Mouse (Mus musculus) granulocyte monocyte progenitor cell, adult 5-6 weeks (primary cell): ENCODE data around the gene Tmem63c. TPM values are rescaled to one million over a fixed set of nuclear protein-coding genes. Genes with fewer than 3 reads are reported as not detected.
A peak's percentile ranks its signal among the peaks of the same experiment; 100 is the strongest.

Experiments used
- ATAC-seq: replicated peaks from 2 replicates; pipeline ENCODE4 v1.8.0; 2016; ENCODE audit warnings: mild to moderate bottlenecking, moderate TSS enrichment, inconsistent platforms; ENCODE audit not compliant: poor library complexity, severe bottlenecking
- total RNA-seq, 2 experiments: library from RNA; stranded (forward) in 1 of 2; stranded (reverse) in 1 of 2; fragments of 200-712, 200-1000 nt in 1 of 2; fragments of >200 nt in 1 of 2; fragmentation: Nextera tagmentation in 1 of 2; gene quantifications; 2 replicates each; pipeline ENCODE4 v1.2.3; 2014 to 2017

Gene Tmem63c
- total RNA-seq, 2 experiments from 2014 or later: not detected

DNA sequence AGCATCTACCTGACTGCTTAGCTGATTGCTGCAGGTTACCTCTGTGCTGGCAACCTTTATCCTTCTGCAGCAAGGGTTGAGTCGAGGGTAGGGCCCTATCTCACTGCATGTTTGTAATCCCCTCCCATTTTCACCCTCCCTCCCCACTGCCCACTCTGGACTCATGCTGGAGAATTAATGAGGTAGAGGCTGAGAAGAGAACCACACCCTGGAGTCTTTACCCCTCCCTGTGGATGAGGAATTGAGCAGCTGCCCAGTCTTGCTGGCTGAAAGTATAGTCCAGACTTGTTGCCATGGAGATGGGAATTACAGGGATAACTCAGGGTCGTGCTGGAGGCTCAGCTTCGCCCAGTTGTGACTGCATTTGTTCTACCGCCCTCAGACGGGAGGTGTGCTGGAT, 23.6 kb downstream of the Tmem63c start:
- ATAC-seq: no peak

DNA sequence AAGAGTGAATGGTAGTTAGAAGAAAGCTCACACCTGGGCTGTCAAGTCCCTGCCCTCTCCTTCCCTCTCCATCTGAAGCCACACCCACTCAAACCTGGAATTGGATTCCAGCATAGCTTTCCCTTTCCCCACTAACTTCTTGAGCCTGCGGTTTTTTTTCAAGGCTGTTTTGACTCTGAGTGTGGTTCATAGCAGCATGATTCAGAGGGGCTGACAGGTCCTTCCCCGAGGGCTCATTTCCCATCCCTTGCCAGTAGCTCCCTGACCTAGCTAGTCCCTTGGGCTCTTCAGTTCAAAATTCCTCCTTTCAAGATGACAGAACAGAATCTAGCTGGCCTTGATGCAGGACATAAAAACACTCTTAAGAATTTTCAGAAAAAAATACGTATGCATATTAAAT, 26.4 kb downstream of the Tmem63c start:
- ATAC-seq: no peak

DNA sequence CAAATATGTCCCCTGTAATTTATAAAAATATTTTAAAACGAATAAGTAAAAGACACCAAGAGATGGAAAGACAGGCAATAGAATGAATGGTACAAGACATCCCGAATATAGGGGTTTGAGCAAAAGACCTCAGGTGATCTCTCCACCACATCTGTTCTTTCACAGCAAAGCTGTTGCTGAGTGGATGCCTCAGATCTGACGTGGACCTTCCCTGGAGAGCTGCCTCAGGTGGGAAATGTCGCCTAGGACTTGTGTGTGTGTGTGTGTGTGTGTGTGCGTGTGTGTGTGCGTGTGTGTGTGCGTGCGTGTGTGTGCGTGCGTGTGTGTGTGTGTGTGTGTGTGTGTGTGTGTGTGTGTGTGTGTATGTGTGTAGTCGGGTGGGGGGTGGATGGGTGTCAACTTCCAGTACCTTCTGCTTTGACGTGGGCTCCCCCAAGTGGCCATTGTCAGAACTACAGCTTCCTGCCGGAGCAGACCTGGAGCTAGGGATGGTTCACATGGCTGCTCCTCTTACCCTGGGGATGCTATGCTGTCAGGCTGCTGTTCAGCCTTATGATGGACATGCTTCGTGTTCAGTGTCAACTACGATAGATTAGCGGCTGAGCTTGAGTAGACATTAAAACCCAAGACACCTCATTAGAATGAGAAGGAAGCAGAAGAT, 31.7 kb downstream of the Tmem63c start:
- ATAC-seq: peak; percentile 79

DNA sequence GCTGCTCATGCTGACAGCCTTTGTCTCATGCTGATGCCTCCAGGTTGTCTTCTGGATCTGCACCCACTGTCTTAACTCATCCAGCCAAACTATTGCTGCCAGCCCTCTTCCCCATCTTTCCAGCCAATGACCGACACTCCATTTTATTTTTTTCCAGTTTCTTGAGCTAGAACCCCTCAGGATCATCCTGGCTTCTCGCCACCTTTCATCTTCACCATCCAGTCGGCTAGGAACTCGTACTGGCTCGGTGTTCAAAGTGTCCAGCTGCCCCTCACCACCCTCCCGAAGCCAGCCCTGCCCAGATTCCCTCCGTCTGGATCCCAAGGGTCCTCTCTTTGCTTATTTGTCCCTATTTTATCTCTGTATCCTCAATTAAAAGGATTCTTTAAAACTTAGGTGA, 33.7 kb downstream of the Tmem63c start:
- no peak for ATAC-seq

DNA sequence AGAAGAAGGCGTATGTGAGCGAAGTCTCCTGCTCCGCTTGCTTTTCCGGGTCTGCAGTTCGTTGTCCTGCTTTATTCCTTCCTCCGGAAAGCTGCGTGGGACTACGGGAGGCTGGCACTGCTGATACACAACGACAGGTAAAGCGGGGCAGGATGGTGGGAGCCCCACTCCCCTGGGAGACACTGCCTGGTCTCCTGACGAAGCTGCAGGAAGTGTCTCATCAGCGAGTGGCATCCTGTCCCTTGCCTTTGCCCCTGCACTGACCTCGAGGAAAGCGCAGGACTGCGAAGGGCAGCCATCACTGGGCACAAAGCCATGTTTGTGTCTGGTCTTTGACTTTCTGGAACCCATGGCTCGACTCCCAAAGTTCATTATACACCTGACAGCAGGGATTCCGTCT, 35.9 kb downstream of the Tmem63c start:
- no peak for ATAC-seq

DNA sequence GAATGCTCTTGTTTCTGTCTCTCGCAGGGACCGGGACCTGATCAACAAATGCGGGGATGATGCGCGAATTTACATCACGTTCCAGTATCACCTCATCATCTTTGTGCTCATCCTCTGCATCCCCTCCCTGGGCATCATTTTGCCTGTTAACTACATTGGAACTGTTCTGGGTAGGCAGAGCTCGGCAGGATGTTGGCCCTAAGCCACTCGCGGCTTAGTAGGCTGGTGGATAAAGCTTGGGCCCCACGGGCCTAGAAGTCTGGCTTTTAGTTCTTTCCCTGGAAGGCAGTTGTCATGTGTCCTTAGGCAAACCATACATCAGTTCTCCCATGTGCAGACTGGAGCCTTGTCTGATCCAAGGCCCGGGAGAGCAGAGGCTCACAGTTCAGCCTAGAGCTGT, 44.3 kb downstream of the Tmem63c start:
- ATAC-seq: no peak

DNA sequence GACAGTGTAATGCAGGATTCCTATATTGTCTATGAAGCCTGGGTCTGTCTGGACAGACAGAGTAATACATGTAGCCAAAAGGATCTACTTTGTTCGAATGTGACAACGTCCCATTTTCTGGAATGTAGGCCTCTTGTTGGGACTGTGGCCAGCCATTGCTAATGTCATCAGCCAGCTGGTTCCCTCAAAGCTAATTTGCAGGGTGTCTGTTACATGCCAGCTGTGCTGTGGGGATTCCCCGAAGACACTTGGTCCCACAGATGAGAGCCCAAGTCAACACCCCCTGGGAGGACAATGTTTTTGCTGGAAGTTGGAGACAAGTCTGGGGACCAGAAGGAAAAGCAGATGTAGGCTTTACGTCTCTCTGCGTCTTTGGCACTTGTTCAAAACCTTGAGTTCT, 45.3 kb downstream of the Tmem63c start:
- no peak for ATAC-seq

DNA sequence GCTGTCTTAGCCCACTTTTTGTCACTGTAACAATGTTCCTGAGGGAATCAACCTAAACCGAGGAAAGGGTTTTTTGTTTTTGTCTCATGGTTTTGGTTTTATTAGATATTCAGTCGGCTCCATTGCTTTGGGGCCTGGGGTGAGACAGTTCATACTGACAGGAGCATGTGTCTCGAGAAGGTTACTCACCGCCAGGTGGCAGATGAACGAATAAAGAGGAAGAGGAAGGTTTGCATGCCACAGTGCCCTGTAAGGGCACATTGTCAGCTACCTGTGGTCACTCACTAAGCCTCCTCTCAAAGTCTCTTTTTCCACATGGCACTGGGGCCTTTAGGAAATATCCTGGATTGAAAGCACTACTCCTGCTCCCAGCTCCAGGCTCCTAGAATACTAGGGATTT, 49.4 kb downstream of the Tmem63c start:
- no peak for ATAC-seq

DNA sequence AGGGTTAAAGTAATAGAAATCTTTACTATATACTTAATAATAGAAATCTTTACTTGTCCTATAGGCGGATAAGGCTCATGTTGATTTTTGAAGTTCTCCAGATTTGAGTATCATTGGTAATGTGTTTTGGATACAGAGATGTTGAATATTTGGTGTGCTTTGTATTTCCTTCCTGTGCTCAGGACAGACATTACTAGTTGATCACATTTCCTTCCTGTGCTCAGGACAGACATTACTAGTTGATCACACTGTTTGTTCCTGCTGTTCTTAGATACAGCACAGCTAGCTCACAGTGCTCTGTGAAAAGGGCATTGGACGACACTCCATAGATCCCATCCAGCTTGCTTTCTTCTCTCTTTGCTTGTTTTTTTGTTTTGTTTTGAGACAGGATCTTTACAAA, 55.5 kb downstream of the Tmem63c start:
- ATAC-seq: no peak

DNA sequence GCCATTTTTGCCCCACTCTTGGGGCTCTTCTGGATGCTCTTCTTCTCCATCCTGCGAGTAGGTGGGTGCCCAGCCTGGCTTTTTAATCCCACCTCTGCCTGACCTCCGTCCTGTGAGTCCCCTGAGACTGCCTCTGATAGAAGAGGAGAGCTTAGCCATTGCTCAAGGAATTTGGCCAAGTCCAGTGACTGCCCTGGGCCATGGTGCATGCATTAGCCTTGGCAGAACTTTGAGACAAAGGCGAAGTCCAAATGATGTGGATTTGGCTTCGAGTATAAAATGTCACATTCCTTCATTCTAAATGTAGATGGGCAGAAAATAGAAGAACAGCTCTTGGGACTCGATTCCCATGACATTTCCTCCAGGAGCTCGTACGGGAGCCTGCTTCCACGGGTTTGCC, 61.7 kb downstream of the Tmem63c start:
- no peak for ATAC-seq

DNA sequence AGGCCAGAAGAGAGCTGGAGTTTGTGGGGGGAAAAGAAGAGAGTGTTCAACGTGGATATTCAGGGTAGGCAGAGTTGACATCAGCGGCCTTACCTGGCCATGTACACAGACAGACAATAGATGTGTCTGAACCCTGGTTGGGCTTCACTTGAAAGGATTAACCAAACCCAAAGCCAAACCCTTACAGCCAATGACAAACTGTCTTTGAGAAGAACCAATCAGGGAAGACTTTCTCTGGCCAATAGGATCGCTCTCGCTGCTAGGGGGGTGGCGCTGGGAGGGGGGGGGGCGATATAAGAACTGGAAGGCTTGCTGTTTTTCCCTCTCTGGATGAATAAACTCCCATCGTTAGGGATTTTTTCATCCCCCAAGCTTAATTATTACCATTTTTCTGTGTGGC, 66.1 kb downstream of the Tmem63c start:
- ATAC-seq: no peak

DNA sequence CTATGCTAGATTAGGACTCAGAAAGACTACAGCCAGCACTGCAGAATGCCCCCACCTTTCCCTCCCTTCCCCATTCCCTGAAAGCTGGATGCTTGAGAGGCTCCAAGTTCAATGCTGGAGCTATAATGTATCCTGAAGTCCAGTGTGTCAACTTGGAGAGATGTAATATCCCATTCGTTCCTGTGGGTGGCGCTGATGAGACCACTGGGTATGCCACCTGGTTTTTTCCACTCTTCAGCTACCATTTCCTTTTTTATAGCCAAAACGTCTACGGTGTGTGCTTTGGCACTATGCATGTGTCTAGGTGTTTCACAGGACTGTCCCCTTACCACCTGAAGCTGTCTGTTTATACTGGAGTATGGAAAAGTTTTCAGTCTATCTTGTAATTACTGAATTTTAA, 67.2 kb downstream of the Tmem63c start:
- no peak; the same call in 1 of the 2 replicates for ATAC-seq

DNA sequence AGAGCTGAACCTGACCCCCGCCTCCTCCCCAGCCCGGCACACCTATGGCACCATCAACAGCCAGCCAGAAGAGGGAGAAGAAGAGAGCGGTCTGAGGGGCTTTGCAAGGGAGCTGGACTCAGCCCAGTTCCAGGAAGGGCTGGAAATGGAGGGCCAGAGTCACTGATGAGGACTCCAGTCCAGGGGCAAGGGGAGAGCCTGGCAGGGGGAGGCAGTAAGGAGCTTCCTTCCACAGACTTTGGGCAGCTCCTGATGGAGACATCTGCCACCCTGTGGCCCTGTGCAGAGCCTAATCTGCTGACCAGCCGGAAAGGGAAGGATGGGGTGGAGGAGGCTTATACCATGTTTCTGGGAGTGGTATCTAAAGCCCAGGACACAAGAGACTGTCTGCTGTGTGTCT, 68.1 kb downstream of the Tmem63c start:
- no peak for ATAC-seq

DNA sequence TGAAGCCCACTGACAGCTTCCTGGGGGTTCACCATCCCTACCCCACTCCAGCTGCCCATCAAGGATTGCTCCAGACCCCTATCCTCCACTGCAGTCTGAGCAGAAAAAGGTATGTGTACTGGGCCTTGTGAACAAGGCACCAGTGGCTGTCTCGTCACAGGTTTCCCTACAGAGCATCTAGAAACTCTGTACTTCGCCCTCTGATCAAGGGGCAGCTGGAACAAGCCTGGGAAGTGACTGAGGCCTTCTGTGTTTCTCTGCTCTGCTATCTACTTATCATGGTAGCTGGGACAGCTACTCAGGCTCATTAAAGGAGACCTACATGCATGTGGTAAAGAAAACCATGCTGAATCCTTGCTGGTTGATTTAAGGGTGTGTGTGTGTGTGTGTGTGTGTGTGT, 68.6 kb downstream of the Tmem63c start:
- no peak for ATAC-seq

DNA sequence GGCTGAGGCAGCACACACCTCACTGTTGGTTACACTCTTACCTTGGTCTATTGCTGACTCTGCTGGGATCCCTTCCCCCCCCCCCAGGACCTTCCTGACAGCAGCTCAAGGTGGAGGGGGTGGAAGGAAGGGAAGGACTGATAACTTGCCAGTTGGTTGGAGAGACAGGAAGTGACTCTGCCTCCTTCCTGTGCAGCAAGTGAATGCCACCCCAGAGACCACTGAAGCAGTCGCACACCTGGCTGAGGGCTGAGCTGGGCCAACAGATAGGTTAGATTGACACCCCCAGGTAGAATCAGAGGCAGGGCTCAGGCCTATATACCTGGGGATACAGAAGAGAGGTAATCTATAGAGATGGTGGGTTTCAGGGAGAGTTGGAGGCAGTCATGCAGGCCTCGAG, 70.8 kb downstream of the Tmem63c start:
- no peak for ATAC-seq

DNA sequence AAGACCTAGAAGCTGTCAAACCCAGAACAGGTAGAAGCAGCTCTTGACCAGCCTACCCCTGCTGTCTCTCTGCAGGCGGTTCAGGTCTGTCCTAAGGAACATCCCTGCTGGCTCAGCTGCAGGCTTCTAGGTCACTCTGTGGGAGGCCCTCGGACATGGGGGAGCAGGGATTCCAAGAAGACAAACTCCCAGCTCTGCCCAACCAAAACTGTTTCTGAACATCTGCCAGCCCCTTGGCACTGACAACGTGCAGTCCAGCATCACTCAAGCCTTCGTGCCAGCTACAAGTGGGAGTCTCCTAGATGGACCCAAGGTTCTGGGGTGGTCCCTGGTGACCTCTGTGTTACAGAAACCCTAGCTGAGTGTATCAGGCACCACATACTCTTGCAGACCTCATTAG, 72.1 kb downstream of the Tmem63c start:
- no peak for ATAC-seq

DNA sequence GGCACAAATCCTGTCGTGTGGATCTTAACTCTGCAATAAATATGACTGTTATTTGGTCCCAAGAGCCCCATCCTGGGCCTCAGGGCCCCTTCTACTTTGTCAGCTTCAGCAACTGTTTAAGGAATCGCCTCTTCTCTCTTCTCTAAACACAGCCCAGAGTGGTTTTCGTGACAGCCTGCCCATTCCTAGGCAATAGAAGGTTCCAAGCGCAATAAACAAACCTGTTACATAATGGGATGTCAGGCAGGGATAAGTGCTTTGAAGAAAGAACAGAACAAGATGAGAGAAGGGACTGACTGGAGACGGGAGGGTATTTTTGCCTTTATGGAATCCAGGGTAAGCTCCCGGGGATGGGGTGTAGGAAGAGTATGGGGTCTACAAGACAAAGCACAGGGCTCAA, 72.5 kb downstream of the Tmem63c start:
- no peak for ATAC-seq

DNA sequence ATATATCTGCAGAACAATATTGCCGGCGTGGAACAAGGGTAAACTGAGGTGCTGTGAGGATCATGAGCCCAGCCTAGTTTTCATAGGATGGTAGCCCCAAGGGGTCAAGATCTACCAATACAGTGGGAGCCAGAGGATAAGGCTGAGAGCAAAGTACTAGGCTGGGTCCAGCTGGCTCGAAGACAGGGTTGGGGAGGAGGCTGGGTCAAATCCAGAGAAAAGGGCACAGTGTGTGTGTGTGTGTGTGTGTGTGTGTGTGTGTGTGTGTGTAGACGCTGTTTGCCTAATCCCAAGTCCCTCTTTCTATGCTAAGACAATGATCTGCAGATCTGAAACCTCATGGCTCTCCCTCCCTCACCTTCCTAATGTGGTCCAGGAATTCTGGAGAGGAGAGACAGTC, 79.2 kb downstream of the Tmem63c start:
- ATAC-seq: no peak

DNA sequence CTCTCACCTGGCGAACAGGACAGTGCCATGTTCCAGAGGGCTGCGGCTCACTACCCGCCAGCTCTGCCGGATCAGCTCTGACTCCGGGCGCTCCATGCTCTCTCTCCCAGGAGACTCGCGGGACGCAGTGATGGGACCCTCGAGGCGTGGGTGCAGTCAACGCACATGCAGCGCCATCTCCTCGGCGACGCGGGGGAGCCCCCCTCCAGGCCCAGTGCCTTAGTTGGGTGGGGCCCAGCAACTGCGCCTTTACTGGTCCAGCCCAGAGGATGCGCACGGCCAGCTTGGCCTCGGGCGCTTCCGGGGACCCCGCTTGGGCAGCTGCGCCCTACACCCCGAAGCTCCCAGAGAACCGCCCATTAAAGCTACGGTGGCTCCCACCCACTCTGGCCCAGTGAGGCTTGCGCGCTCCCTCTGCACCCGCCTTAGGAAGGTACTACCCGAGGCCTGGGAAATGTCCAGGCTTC, 81.1 kb downstream of the Tmem63c start, which contains the start of gene Ngb:
Gene Ngb, minus strand, starts transcription at position 375 of the 467 bp plus-strand sequence.
- peak; percentile 21 for ATAC-seq

DNA sequence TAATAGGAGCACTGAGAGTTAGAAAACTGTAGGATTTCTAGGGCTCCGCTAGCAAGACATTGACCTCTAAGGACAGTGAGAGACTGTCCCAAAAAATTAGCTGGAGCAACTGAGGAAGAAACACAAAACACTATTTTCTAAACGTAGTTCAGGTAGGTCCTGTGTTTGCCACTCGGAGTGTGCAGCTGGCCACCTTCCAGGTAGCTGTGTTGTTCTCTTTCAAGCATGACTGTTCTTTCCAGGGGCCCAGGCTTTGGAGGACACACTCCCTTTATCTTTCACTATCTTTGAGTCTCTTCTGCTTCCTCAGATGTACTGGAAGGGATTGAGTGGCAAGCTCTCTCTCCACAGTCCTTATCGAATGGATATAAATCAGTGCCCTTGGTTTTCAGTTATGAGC, 82.3 kb downstream of the Tmem63c start:
- no peak for ATAC-seq

DNA sequence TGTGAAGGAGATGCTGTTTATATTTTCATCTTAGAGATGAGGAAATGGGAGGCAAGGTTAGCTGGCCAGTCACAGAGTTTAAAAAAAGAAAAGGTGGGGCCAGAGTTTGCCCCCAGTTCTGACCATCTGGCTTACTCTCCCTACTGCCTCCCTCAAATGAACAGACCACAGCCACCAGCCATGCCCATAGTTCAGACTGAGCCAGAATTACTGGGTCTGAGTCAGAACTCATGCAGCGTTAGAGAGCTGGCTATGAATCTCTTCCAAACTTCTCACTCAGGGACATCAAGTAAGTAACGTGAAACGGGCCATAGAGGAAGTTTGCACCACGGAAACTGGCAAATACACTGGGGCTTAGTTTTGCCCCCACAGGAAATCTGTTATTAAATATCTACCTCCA, 83.7 kb downstream of the Tmem63c start:
- ATAC-seq: no peak

DNA sequence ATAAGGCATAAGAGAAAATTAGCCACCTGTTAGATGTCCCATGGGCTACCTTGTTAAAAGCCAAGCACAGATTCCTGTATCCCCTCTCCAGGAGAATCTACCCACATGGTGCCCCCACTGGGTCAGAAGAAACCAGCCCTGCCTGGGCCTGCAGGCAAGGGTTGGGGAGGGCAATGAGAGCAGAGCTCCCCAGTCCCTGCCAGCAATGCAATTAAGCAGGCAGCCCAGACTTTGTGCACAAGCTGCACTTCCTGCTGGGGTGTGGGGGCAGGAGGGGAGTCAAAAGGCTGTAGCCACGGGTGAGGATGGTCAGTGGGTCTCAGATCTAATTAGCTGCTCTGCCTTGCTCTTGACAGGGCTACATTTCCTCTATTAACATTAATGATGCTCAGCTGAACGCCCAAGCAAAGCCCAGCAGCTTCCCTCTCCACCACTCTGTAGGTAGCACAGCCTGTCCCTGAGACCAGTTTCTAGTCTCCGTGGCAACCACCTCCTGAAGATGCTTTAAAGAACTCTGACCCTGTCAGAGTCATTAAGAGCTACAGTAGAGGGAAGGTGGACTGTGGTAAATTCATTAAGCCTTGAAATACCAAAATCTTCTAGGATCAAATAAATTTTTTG, 86.3 kb downstream of the Tmem63c start:
- ATAC-seq: no peak
